Mouse (Mus musculus) cerebellum, postnatal 10 days (tissue): ENCODE data around the gene Rab30.

Source experiments
- DNase-seq, 2 experiments: peaks; one replicate each; pipeline ENCODE4 v3.0.0; 2021; ENCODE audit warnings: mixed read lengths in 2 of 2

Gene Rab30

GRCm38 (mm10) chr7:92848246-92848645, 106.8 kb downstream of the Rab30 start:
- no peak for DNase-seq

GRCm38 (mm10) chr7:92866526-92866925, 125.1 kb downstream of the Rab30 start:
- DNase-seq = peak; percentile 36 to 71

GRCm38 (mm10) chr7:92870161-92870560, 128.8 kb downstream of the Rab30 start:
- peak in 1 of 2 experiments; percentile 24 for DNase-seq

- no peak for DNase-seq
Measured at GRCm38 (mm10) chr7:92871596-92871995, 130.2 kb downstream of the Rab30 start.

- peak; percentile 98 to 99 for DNase-seq
Measured at GRCm38 (mm10) chr7:92874116-92874675, 132.8 kb downstream of the Rab30 start, which contains the start of the genes Ddias and Prcp. Gene Ddias (minus strand): TSS chr7:92874247. Gene Prcp (plus strand): TSS chr7:92874470.

GRCm38 (mm10) chr7:92874761-92875408, 133.5 kb downstream of the Rab30 start:
- DNase-seq = peak; percentile 92 to 95

GRCm38 (mm10) chr7:92876066-92876465, 134.7 kb downstream of the Rab30 start:
- DNase-seq = peak; percentile 52 to 59

GRCm38 (mm10) chr7:92876538-92876937, 135.1 kb downstream of the Rab30 start:
- no peak for DNase-seq

GRCm38 (mm10) chr7:92878575-92879285, 137.3 kb downstream of the Rab30 start:
- no peak for DNase-seq

GRCm38 (mm10) chr7:92883850-92884716, 142.7 kb downstream of the Rab30 start:
- DNase-seq = no peak

- DNase-seq = no peak
Measured at GRCm38 (mm10) chr7:92884998-92885660, 143.7 kb downstream of the Rab30 start.

GRCm38 (mm10) chr7:92886801-92887200, 145.4 kb downstream of the Rab30 start:
- no peak for DNase-seq

- no peak for DNase-seq
Measured at GRCm38 (mm10) chr7:92887230-92887629, 145.8 kb downstream of the Rab30 start.

GRCm38 (mm10) chr7:92890211-92890610, 148.8 kb downstream of the Rab30 start:
- DNase-seq = no peak

GRCm38 (mm10) chr7:92890618-92891230, 149.3 kb downstream of the Rab30 start:
- DNase-seq = no peak

GRCm38 (mm10) chr7:92893478-92893877, 152.1 kb downstream of the Rab30 start:
- DNase-seq = no peak
